Mouse (Mus musculus): ENCODE results near the gene Limk2. TPM values are rescaled to one million over a fixed set of nuclear protein-coding genes. Genes with fewer than 3 reads are reported as not detected.
A peak's percentile ranks its signal among the peaks of the same experiment; 100 is the strongest.

Limk2 gene
- total RNA-seq (2014; rRNA removed) (206 and 235 TPM in 2 replicates), polyA plus RNA-seq (2015; fragmentation: Nextera tagmentation; extraction: Ambion mirVana) (110 and 113 TPM in 2 replicates)

GRCm38 (mm10) chr11:3408997-3409732 lies at the start of gene Limk2:
Gene Limk2 (minus strand): TSS chr11:3409189.
- peak within 1 kb of the TSS; percentile 78 for H3K9ac ChIP-seq (replicated peaks; ENCODE audit: low read length)
- ATAC-seq (peak; percentile 95), DNase-seq (ENCODE audit: low spot score) (peak; percentile 89)
- peak within 1 kb of the TSS; percentile 74 for H3K27ac ChIP-seq
- peak within 1 kb of the TSS; percentile 78 for H3K4me3 ChIP-seq (ENCODE audit: low read length)
- H3K27me3 ChIP-seq (ENCODE audit: insufficient read depth, low read length) = no peaks in the 10 kb centered on the region
- peaks cover 10% of the 10 kb centered on the region; the same call in 1 of the 2 replicates for H3K4me1 ChIP-seq (ENCODE audit: insufficient read depth, low read length)
- H3K9me3 ChIP-seq (ENCODE audit: low read length) = no peaks in the 10 kb centered on the region
- H3K36me3 ChIP-seq (ENCODE audit: insufficient read depth, low read length) = no peaks in the 10 kb centered on the region
- peak; percentile 83 for TF ChIP-seq CTCF (IDR thresholded peaks at IDR 0.05; ENCODE audit: low read depth)
- 3% methylated on average over 45 of the region's 45 CpGs for WGBS
- H3K4me2 ChIP-seq (ENCODE audit: low read depth, low read length) = peak within 1 kb of the TSS; percentile 82

- Histone ChIP-seq H3K27ac (no peak overlapping the region), H3K27me3 (ENCODE audit: insufficient read depth, low read length) (no peaks in the 10 kb centered on the region), H3K36me3 (ENCODE audit: insufficient read depth, low read length) (no peaks in the 10 kb centered on the region), H3K4me1 (ENCODE audit: insufficient read depth, low read length) (peaks cover under 1% of the 10 kb centered on the region; the same call in 1 of the 2 replicates), H3K4me3 (ENCODE audit: low read length) (no peak overlapping the region), H3K9me3 (ENCODE audit: low read length) (no peaks in the 10 kb centered on the region), H3K4me2 (ENCODE audit: low read depth, low read length) (no peak overlapping the region), H3K9ac (replicated peaks; ENCODE audit: low read length) (no peak overlapping the region)
- TF ChIP-seq CTCF (IDR thresholded peaks at IDR 0.05; ENCODE audit: low read depth) = no peak
- ATAC-seq (no peak), DNase-seq (ENCODE audit: low spot score) (no peak)
- 89% methylated on average over 13 of the region's 13 CpGs for WGBS
Measured at GRCm38 (mm10) chr11:3458428-3459104, 49.6 kb upstream of the Limk2 start.

- Histone ChIP-seq H3K9me3 (ENCODE audit: low read length) (no peaks in the 10 kb centered on the region), H3K4me3 (ENCODE audit: low read length) (no peak overlapping the region), H3K27me3 (ENCODE audit: insufficient read depth, low read length) (no peaks in the 10 kb centered on the region), H3K4me1 (ENCODE audit: insufficient read depth, low read length) (peaks cover 4% of the 10 kb centered on the region; the same call in 1 of the 2 replicates), H3K9ac (replicated peaks; ENCODE audit: low read length) (no peak overlapping the region), H3K36me3 (ENCODE audit: insufficient read depth, low read length) (no peaks in the 10 kb centered on the region), H3K27ac (no peak overlapping the region), H3K4me2 (ENCODE audit: low read depth, low read length) (no peak overlapping the region)
- TF ChIP-seq CTCF (IDR thresholded peaks at IDR 0.05; ENCODE audit: low read depth) = peak; percentile 89
- DNase-seq (ENCODE audit: low spot score) = peak; percentile 74
- no peak for ATAC-seq
- WGBS = 13% methylated on average over 1 of the region's 1 CpGs
Measured at GRCm38 (mm10) chr11:3456354-3456753, 47.4 kb upstream of the Limk2 start.

GRCm38 (mm10) chr11:3454506-3454905 lies 45.5 kb upstream of the Limk2 start:
- DNase-seq (ENCODE audit: low spot score) = no peak
- Histone ChIP-seq H3K4me2 (ENCODE audit: low read depth, low read length) (no peak overlapping the region), H3K27me3 (ENCODE audit: insufficient read depth, low read length) (no peaks in the 10 kb centered on the region), H3K9me3 (ENCODE audit: low read length) (no peaks in the 10 kb centered on the region), H3K9ac (replicated peaks; ENCODE audit: low read length) (no peak overlapping the region), H3K27ac (no peak overlapping the region), H3K4me3 (ENCODE audit: low read length) (no peak overlapping the region), H3K36me3 (ENCODE audit: insufficient read depth, low read length) (no peaks in the 10 kb centered on the region), H3K4me1 (ENCODE audit: insufficient read depth, low read length) (peaks cover 7% of the 10 kb centered on the region; the same call in 1 of the 2 replicates)
- no peak for TF ChIP-seq CTCF (IDR thresholded peaks at IDR 0.05; ENCODE audit: low read depth)
- no peak for ATAC-seq
- 95% methylated on average over 3 of the region's 3 CpGs for WGBS

- no peak for DNase-seq (ENCODE audit: low spot score)
Measured at GRCm38 (mm10) chr11:3453467-3453866, 44.5 kb upstream of the Limk2 start.

GRCm38 (mm10) chr11:3452769-3453168 lies 43.8 kb upstream of the Limk2 start:
- H3K27ac ChIP-seq = peak overlapping the region; percentile 91
- H3K9ac ChIP-seq (replicated peaks; ENCODE audit: low read length) = peak overlapping the region; percentile 86
- H3K4me1 ChIP-seq (ENCODE audit: insufficient read depth, low read length) = peaks cover 7% of the 10 kb centered on the region; the same call in 1 of the 2 replicates
- 2% methylated on average over 9 of the region's 9 CpGs for WGBS
- H3K36me3 ChIP-seq (ENCODE audit: insufficient read depth, low read length) = no peaks in the 10 kb centered on the region
- DNase-seq (ENCODE audit: low spot score) = peak; percentile 49
- H3K9me3 ChIP-seq (ENCODE audit: low read length) = no peaks in the 10 kb centered on the region
- H3K4me3 ChIP-seq (ENCODE audit: low read length) = peak overlapping the region; percentile 88
- ATAC-seq = peak; percentile 49
- H3K4me2 ChIP-seq (ENCODE audit: low read depth, low read length) = peak overlapping the region; percentile 82
- H3K27me3 ChIP-seq (ENCODE audit: insufficient read depth, low read length) = no peaks in the 10 kb centered on the region
- no peak for TF ChIP-seq CTCF (IDR thresholded peaks at IDR 0.05; ENCODE audit: low read depth)

More at GRCm38 (mm10) chr11:3453467-3453866, 44.5 kb upstream of the Limk2 start:
- no peaks in the 10 kb centered on the region for H3K27me3 ChIP-seq (ENCODE audit: insufficient read depth, low read length)
- H3K4me1 ChIP-seq (ENCODE audit: insufficient read depth, low read length) = peaks cover 7% of the 10 kb centered on the region; the same call in 1 of the 2 replicates
- peak overlapping the region; percentile 86; the same call in 1 of the 2 replicates for H3K9ac ChIP-seq (replicated peaks; ENCODE audit: low read length)
- peak overlapping the region; percentile 82 for H3K4me2 ChIP-seq (ENCODE audit: low read depth, low read length)
- no peaks in the 10 kb centered on the region for H3K9me3 ChIP-seq (ENCODE audit: low read length)
- ATAC-seq = no peak
- peak overlapping the region; percentile 88 for H3K4me3 ChIP-seq (ENCODE audit: low read length)
- WGBS = 72% methylated on average over 6 of the region's 6 CpGs
- H3K36me3 ChIP-seq (ENCODE audit: insufficient read depth, low read length) = no peaks in the 10 kb centered on the region
- H3K27ac ChIP-seq = 0 out of 2 replicates have a peak overlapping the region, but pooled peaks have one; percentile 91
- peak; percentile 45 for TF ChIP-seq CTCF (IDR thresholded peaks at IDR 0.05; ENCODE audit: low read depth)
